Mouse (Mus musculus) thymus, adult 2 months (tissue): ENCODE data around the gene Inca1. TPM values are rescaled to one million over a fixed set of nuclear protein-coding genes. Genes with fewer than 3 reads are reported as not detected.

ENCODE experiments used
- DNase-seq: peaks from one replicate; pipeline ENCODE4 v3.0.0; 2021
- H3K27ac ChIP-seq: fragments of 200-500 bp; 2 replicates; pipeline ENCODE4 v1.5.1; 2012; ENCODE audit warnings: low read length, control low read depth; ENCODE audit not compliant: control insufficient read depth, insufficient read depth
- H3K27me3 ChIP-seq: fragments of 200-500 bp; 2 replicates; pipeline ENCODE4 v1.6.1; 2012; ENCODE audit warnings: mild to moderate bottlenecking, low read length, moderate library complexity, mixed read lengths; ENCODE audit not compliant: control insufficient read depth, insufficient read depth
- H3K36me3 ChIP-seq: fragments of 200-500 bp; 2 replicates; pipeline ENCODE4 v1.6.1; 2012; ENCODE audit warnings: mild to moderate bottlenecking, low read length, moderate library complexity; ENCODE audit not compliant: control insufficient read depth, insufficient read depth
- H3K4me1 ChIP-seq: fragments of 200-500 bp; replicated peaks from 2 replicates; pipeline ENCODE4 v1.6.1; 2012; ENCODE audit warnings: low read length; ENCODE audit not compliant: control insufficient read depth, insufficient read depth
- H3K4me3 ChIP-seq: fragments of 200-500 bp; 2 replicates; pipeline ENCODE4 v1.5.1; 2012; ENCODE audit warnings: mild to moderate bottlenecking, low read length, control low read depth, moderate library complexity; ENCODE audit not compliant: control insufficient read depth, insufficient read depth
- CTCF ChIP-seq: fragments of 200-500 bp; IDR thresholded peaks from 2 replicates; pipeline ENCODE4 v1.5.1; 2012; ENCODE audit warnings: mild to moderate bottlenecking, control low read depth, low read length, moderate library complexity, borderline replicate concordance; ENCODE audit not compliant: control insufficient read depth, poor library complexity, insufficient read depth; ENCODE audit errors: extremely low read depth
- POLR2A ChIP-seq: fragments of 200-500 bp; IDR thresholded peaks from 2 replicates; pipeline ENCODE4 v1.6.1; 2012; ENCODE audit warnings: mild to moderate bottlenecking, low read length, control low read depth, moderate library complexity; ENCODE audit not compliant: control insufficient read depth, poor library complexity, insufficient read depth; ENCODE audit errors: extremely low read depth
- WGBS: fragments of 180-500 bp; shearing (Covaris S2); methylation state at CpG from one replicate; pipeline ENCODE4 v1.1.7; 2018; 5-methylcytosine and 5-hydroxymethylcytosine counted together
- polyA plus RNA-seq: library from polyadenylated mRNA; depleted of rRNA; stranded (reverse); fragments of >200 nt; gene quantifications from 2 replicates; pipeline ENCODE4 v1.2.3, GENCODE M21; 2012

Inca1 gene
- polyA plus RNA-seq, 1 experiment, result 1.9 TPM

DNA sequence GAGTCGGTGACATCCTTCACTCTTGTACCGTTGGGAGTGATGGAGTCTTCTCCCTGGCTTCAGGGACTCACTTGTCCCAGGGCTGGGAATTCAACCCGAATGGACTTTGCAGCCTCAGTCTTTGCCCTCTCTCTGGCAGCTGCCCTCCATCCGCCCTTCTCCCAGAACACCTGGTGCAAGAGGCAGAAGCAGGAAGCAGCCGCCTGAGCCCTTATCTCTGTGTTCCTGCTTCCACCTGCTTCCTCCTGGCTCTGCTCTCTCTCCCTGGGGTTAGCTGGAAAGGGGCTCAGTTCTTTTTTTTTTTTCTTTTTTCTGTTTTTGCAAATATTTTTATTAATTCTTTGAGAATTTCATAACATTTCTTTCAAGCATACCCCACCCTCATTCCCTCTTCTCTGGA is 37.8 kb upstream of the Inca1 start:
- no peak for TF ChIP-seq POLR2A
- no peak for TF ChIP-seq CTCF
- WGBS, result 21% methylated on average over 5 of the region's 5 CpGs
- H3K36me3 ChIP-seq, result no peaks in the 10 kb centered on the region

DNA sequence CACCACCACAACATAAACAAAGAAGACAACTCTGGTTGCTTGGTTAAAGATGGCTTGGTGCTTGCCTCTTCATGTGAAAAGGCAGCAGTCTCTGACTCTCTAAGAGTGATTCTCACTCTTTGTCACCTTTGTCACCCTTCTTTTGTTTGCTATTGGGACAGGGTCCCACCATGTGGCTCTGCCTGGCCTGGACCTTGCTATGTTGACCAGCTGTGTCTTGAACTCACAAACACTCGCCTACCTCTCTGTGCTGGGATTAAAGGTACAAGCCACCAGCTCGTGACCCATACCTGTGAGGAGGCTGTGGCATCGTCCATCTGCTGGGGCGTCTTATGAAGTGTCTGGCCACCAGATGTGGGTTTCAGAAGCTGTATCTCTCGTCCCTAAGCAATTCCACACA is 33.3 kb upstream of the Inca1 start:
- no peak for DNase-seq
- Histone ChIP-seq H3K27ac (no peak overlapping the region), H3K4me1 (no peaks in the 10 kb centered on the region), H3K4me3 (no peak overlapping the region), H3K36me3 (no peaks in the 10 kb centered on the region), H3K27me3 (no peaks in the 10 kb centered on the region)
- no peak for TF ChIP-seq POLR2A
- TF ChIP-seq CTCF, result no peak
- WGBS, result 83% methylated on average over 5 of the region's 5 CpGs

More for the DNA sequence above, 37.8 kb upstream of the Inca1 start:
- DNase-seq, result no peak
- no peaks in the 10 kb centered on the region for H3K27me3 ChIP-seq
- H3K4me1 ChIP-seq, result no peaks in the 10 kb centered on the region
- no peak overlapping the region for H3K27ac ChIP-seq
- no peak overlapping the region for H3K4me3 ChIP-seq

GRCm38 (mm10) chr11:70731178-70731577 is 31.2 kb upstream of the Inca1 start:
- no peak overlapping the region for H3K27ac ChIP-seq
- no peaks in the 10 kb centered on the region for H3K27me3 ChIP-seq
- DNase-seq, result no peak
- H3K4me3 ChIP-seq, result no peak overlapping the region
- TF ChIP-seq POLR2A, result no peak
- TF ChIP-seq CTCF, result no peak
- H3K4me1 ChIP-seq, result no peaks in the 10 kb centered on the region
- WGBS, result 84% methylated on average over 5 of the region's 5 CpGs
- peaks cover 16% of the 10 kb centered on the region for H3K36me3 ChIP-seq

DNA sequence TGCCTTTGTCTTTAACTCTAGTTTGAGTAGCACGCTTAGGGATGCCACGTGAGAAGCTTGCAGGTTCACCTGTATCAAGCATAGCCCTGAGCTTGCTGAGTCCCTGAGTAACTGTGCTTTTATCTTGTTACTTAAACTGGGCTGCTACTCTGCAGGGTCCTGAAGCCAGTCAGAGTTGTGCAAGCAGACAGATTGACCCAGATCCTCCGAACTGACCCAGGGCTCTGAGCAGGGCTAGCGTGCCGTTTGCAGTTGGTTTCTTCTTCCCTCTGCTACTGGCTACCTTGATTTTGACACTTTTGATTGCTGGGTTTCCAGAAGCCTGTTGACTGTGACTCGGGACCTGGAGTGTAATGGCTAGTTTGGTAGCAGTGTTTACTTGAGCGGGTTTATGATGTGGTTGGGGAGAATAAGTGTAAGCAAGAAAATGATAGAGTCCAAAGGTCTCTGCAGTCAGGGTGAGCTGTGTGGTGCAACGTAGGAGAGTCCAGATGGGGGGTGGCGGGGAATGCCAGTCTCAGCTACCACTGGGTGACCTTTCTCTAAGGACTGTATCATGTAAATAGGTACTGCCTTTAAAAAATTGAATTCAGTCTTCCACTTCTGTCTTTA is 30.6 kb upstream of the Inca1 start:
- Histone ChIP-seq H3K4me1 (no peaks in the 10 kb centered on the region), H3K27ac (no peak overlapping the region), H3K4me3 (no peak overlapping the region), H3K36me3 (peaks cover 22% of the 10 kb centered on the region), H3K27me3 (no peaks in the 10 kb centered on the region)
- DNase-seq, result no peak
- TF ChIP-seq POLR2A (no peak), CTCF (no peak)
- WGBS, result 86% methylated on average over 9 of the region's 9 CpGs

- WGBS, result 89% methylated on average over 5 of the region's 5 CpGs
- Histone ChIP-seq H3K27me3 (no peaks in the 10 kb centered on the region), H3K36me3 (peaks cover 40% of the 10 kb centered on the region), H3K27ac (no peak overlapping the region), H3K4me1 (no peaks in the 10 kb centered on the region), H3K4me3 (no peak overlapping the region)
- DNase-seq, result no peak
- TF ChIP-seq CTCF (no peak), POLR2A (no peak)
Observed at GRCm38 (mm10) chr11:70727385-70727784, 27.4 kb upstream of the Inca1 start.

- DNase-seq, result no peak
- TF ChIP-seq CTCF, result no peak
- TF ChIP-seq POLR2A, result no peak
- WGBS, result 100% methylated on average over 2 of the region's 2 CpGs
- H3K4me1 ChIP-seq, result no peaks in the 10 kb centered on the region
- no peak overlapping the region for H3K27ac ChIP-seq
- H3K4me3 ChIP-seq, result no peak overlapping the region
- peaks cover 40% of the 10 kb centered on the region for H3K36me3 ChIP-seq
- no peaks in the 10 kb centered on the region for H3K27me3 ChIP-seq
Observed at GRCm38 (mm10) chr11:70726585-70726984, 26.6 kb upstream of the Inca1 start.

DNA sequence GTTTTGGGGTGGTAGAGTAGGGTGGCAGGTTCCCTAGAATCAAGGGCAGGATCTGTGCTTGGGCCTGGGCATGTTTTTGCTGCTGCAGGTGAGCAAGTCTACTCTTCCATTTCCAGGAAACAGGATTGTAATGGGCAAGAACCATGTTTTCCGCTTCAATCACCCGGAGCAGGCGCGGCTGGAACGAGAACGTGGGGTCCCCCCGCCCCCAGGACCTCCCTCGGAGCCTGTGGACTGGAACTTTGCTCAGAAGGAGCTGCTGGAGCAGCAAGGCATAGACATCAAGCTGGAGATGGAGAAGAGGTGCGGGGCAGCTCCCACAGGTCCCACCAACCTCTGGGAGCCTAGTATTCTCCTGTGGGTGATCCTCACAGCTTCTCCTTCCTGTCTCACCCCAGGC is 24.8 kb upstream of the Inca1 start:
- Histone ChIP-seq H3K36me3 (peaks cover 40% of the 10 kb centered on the region), H3K4me1 (no peaks in the 10 kb centered on the region), H3K27ac (no peak overlapping the region), H3K27me3 (no peaks in the 10 kb centered on the region), H3K4me3 (no peak overlapping the region)
- TF ChIP-seq POLR2A, result no peak
- no peak for TF ChIP-seq CTCF
- no peak for DNase-seq
- WGBS, result 99% methylated on average over 9 of the region's 9 CpGs
